10 mouse cellular contexts compared by ENCODE assay signal in the genomic region with DNA sequence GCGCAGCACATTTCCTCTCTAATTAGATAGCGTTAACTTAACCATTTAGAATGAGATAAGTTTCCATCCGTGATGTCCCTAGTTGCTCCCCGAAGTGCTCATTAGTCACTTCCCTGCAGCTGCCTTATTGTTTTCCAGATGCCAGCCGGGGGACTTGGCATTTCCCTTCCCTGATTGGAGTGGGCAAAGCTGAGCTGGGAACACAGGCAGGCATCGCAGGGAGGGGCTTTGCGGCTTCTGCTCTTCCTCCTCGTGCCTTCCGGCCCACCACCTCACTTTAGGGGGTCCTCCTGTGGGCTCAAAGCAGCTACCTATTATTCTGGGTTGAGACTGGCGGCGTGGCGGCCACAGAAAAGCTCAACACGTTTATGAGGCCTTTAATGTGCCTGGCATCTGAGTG. TPM values are rescaled to one million over a fixed set of nuclear protein-coding genes. Genes with fewer than 3 reads are reported as not detected.
DNase-seq lines count a peak whose midpoint lies in the region; ATAC-seq and TF ChIP-seq lines count a peak whose summit lies in the region.
"Had no signal": no experiment of that assay in that cellular context is flagged by ENCODE, and none has a peak within 500 bp of the region (broad histone marks: within the 10 kb centered on the region; RNA-seq: fewer than 3 reads in every experiment).

No protein-coding gene starts in this region.

- H3K27me3 ChIP-seq in kidney, embryonic 14.5 days (ENCODE audit: control insufficient read depth, insufficient read depth, low read length), result no peaks in the 10 kb centered on the region
- H3K27me3 ChIP-seq in embryonic facial prominence, embryonic 15.5 days, result peaks cover 23% of the 10 kb centered on the region
- no peaks in the 10 kb centered on the region for H3K27me3 ChIP-seq in hindbrain, embryonic 15.5 days
- H3K27me3 ChIP-seq in myocyte (ENCODE audit: control insufficient read depth, insufficient read depth, insufficient read length), result no peaks in the 10 kb centered on the region

- no peaks in the 10 kb centered on the region for H3K9me3 ChIP-seq in kidney, embryonic 14.5 days (ENCODE audit: control insufficient read depth, low read length)
- no peaks in the 10 kb centered on the region for H3K9me3 ChIP-seq in embryonic facial prominence, embryonic 15.5 days (replicated peaks)
- no peaks in the 10 kb centered on the region for H3K9me3 ChIP-seq in hindbrain, embryonic 15.5 days

- ATAC-seq in kidney, embryonic 14.5 days (ENCODE audit: low FRiP score, low TSS enrichment), result peak; percentile 7; the same call in 1 of the 2 replicates
- ATAC-seq in embryonic facial prominence, embryonic 15.5 days (ENCODE audit: insufficient number of reproducible peaks, low FRiP score, low TSS enrichment, low read depth), result 0 out of 2 replicates have a peak, but pooled peaks have one; percentile 34
- ATAC-seq in hindbrain, embryonic 15.5 days (ENCODE audit: low FRiP score, low read depth), result peak; percentile 50

- no peak overlapping the region for H3ac ChIP-seq in myocyte (ENCODE audit: control insufficient read depth, insufficient read length)

- 0 out of 2 replicates have a peak, but pooled peaks cover 6% of the 10 kb centered on the region for H3K4me1 ChIP-seq in kidney, embryonic 14.5 days (ENCODE audit: control insufficient read depth, insufficient read depth, low read length)
- peaks cover 7% of the 10 kb centered on the region for H3K4me1 ChIP-seq in embryonic facial prominence, embryonic 15.5 days
- peaks cover 26% of the 10 kb centered on the region for H3K4me1 ChIP-seq in hindbrain, embryonic 15.5 days (replicated peaks)

- no peak overlapping the region for H3K9ac ChIP-seq in kidney, embryonic 14.5 days (ENCODE audit: low read depth, low read length)
- no peak overlapping the region for H3K9ac ChIP-seq in embryonic facial prominence, embryonic 15.5 days
- H3K9ac ChIP-seq in hindbrain, embryonic 15.5 days, result no peak overlapping the region

- no peak overlapping the region for H3K4me3 ChIP-seq in kidney, embryonic 14.5 days (ENCODE audit: low read length)
- no peak overlapping the region for H3K4me3 ChIP-seq in embryonic facial prominence, embryonic 15.5 days (replicated peaks)
- no peak overlapping the region for H3K4me3 ChIP-seq in hindbrain, embryonic 15.5 days
- H3K4me3 ChIP-seq in myocyte, result no peak overlapping the region

- no peaks in the 10 kb centered on the region for H3K79me2 ChIP-seq in myocyte (ENCODE audit: control insufficient read depth, insufficient read depth)

- no peak for DNase-seq in kidney, postnatal 14 days
- no peak for DNase-seq in urinary bladder, postnatal 25 days (ENCODE audit: low spot score)
- no peak for DNase-seq in thymus, postnatal 10 days (ENCODE audit: low spot score in 2 of 2)
- DNase-seq in cerebellum, adult 8-10 months, result no peak

- peaks cover 2% of the 10 kb centered on the region; the same call in 1 of the 2 replicates for H3K36me3 ChIP-seq in kidney, embryonic 14.5 days (ENCODE audit: control insufficient read depth, insufficient read depth, low read length)
- H3K36me3 ChIP-seq in embryonic facial prominence, embryonic 15.5 days, result 0 out of 2 replicates have a peak, but pooled peaks cover under 1% of the 10 kb centered on the region
- no peaks in the 10 kb centered on the region for H3K36me3 ChIP-seq in hindbrain, embryonic 15.5 days
- no peaks in the 10 kb centered on the region for H3K36me3 ChIP-seq in myocyte (ENCODE audit: control insufficient read depth, insufficient read depth)

- no peak for TF ChIP-seq POLR2A in myocyte (IDR thresholded peaks at IDR 0.05; ENCODE audit: insufficient read length, low read depth)

- H3K4me2 ChIP-seq in kidney, embryonic 14.5 days (replicated peaks; ENCODE audit: low read depth, low read length), result no peak overlapping the region
- H3K4me2 ChIP-seq in embryonic facial prominence, embryonic 15.5 days (replicated peaks), result no peak overlapping the region
- H3K4me2 ChIP-seq in hindbrain, embryonic 15.5 days, result peak overlapping the region; percentile 30
- H3K4me2 ChIP-seq in myocyte (ENCODE audit: low read depth), result peak overlapping the region; percentile 9

- no peak overlapping the region for H3K27ac ChIP-seq in kidney, embryonic 14.5 days (ENCODE audit: low read depth, low read length)
- H3K27ac ChIP-seq in embryonic facial prominence, embryonic 15.5 days (replicated peaks), result no peak overlapping the region
- H3K27ac ChIP-seq in hindbrain, embryonic 15.5 days (replicated peaks), result peak overlapping the region; percentile 68

- WGBS in kidney, embryonic 14.5 days, result 27% methylated on average over 13 of the region's 13 CpGs
- WGBS in embryonic facial prominence, embryonic 15.5 days, result 24% methylated on average over 13 of the region's 13 CpGs
- 15% methylated on average over 13 of the region's 13 CpGs for WGBS in hindbrain, embryonic 15.5 days

TF ChIP-seq in myocyte, 11 proteins besides CTCF, POLR2A, EP300 and RAD21:
- TF ChIP-seq MAX (IDR thresholded peaks at IDR 0.05; ENCODE audit: low read depth), result no peak
- no peak for TF ChIP-seq POLR2AphosphoS2 (IDR thresholded peaks at IDR 0.05; ENCODE audit: insufficient read length, low read depth)
- TF ChIP-seq E2F4 (IDR thresholded peaks at IDR 0.05; ENCODE audit: insufficient read depth), result no peak
- no peak for TF ChIP-seq TCF12 (IDR thresholded peaks at IDR 0.05; ENCODE audit: insufficient read depth, poor library complexity, severe bottlenecking)
- no peak for TF ChIP-seq MYOD1 (IDR thresholded peaks at IDR 0.05; ENCODE audit: control insufficient read depth in 1 of 3, insufficient read length in 2 of 3, low read depth in 2 of 3)
- no peak for TF ChIP-seq CEBPB (IDR thresholded peaks at IDR 0.05; ENCODE audit: insufficient read depth, poor library complexity, severe bottlenecking)

RNA-seq across cellular contexts. Expression of gene Camk2n1, which starts 7.1 kb away (rescaled TPM):
- 7.4 and 10.1 TPM in 2 replicates for polyA plus RNA-seq in kidney, embryonic 14.5 days (2014; fragmentation: Nextera tagmentation; extraction: Ambion mirVana)
- polyA plus RNA-seq in embryonic facial prominence, embryonic 15.5 days (2015; fragmentation: Nextera tagmentation; extraction: Ambion mirVana), result 3.1 and 3.4 TPM in 2 replicates
- 16.9 and 17.0 TPM in 2 replicates for polyA plus RNA-seq in hindbrain, embryonic 15.5 days (2015; fragmentation: Nextera tagmentation; extraction: Ambion mirVana)
- 0.48 TPM for polyA plus RNA-seq in myocyte (2012; fragmentation: generic; extraction: Trizol)

RNA-seq across cellular contexts. Expression of gene Mul1, which starts 12.5 kb away (rescaled TPM):
- 16.7 and 16.9 TPM in 2 replicates for polyA plus RNA-seq in kidney, embryonic 14.5 days (2014; fragmentation: Nextera tagmentation; extraction: Ambion mirVana)
- 17.7 and 18.0 TPM in 2 replicates for polyA plus RNA-seq in embryonic facial prominence, embryonic 15.5 days (2015; fragmentation: Nextera tagmentation; extraction: Ambion mirVana)
- polyA plus RNA-seq in hindbrain, embryonic 15.5 days (2015; fragmentation: Nextera tagmentation; extraction: Ambion mirVana), result 17.6 and 19.2 TPM in 2 replicates
- polyA plus RNA-seq in myocyte (2012; fragmentation: generic; extraction: Trizol), result 36.2 TPM

RNA-seq across cellular contexts. Expression of gene Fam43b, which starts 50.7 kb away (rescaled TPM):
- not detected in 2 replicates for polyA plus RNA-seq in kidney, embryonic 14.5 days (2014; fragmentation: Nextera tagmentation; extraction: Ambion mirVana)
- polyA plus RNA-seq in embryonic facial prominence, embryonic 15.5 days (2015; fragmentation: Nextera tagmentation; extraction: Ambion mirVana), result 0.09 and 0.11 TPM in 2 replicates
- 15.7 and 16.5 TPM in 2 replicates for polyA plus RNA-seq in hindbrain, embryonic 15.5 days (2015; fragmentation: Nextera tagmentation; extraction: Ambion mirVana)
- polyA plus RNA-seq in myocyte (2012; fragmentation: generic; extraction: Trizol), result not detected
- polyA plus RNA-seq: small intestine, adult 2 months; thymus, adult 2 months had no signal

Comparison
In these comparisons a context has a peak if more than half of its experiments do, and no peak if none do; other contexts are left out.
1. H3K4me2 ChIP-seq: peak in hindbrain, embryonic 15.5 days (single experiment) and myocyte (single experiment); none in kidney, embryonic 14.5 days (single experiment) and embryonic facial prominence, embryonic 15.5 days (single experiment).
2. RNA of gene Fam43b, which starts 50.7 kb away (polyA plus RNA-seq): 15.7 to 16.5 TPM in hindbrain, embryonic 15.5 days; 0.09 to 0.11 TPM in embryonic facial prominence, embryonic 15.5 days, not detected in kidney, embryonic 14.5 days and not detected in myocyte (single experiment); every median in the first group is over 10 times any median in the second.
3. Peak in every context shown above with its lines, with median percentiles within 50 percentile points of each other: ATAC-seq.